Mouse (Mus musculus): Measurements from ENCODE around the gene Bcr.

DNA sequence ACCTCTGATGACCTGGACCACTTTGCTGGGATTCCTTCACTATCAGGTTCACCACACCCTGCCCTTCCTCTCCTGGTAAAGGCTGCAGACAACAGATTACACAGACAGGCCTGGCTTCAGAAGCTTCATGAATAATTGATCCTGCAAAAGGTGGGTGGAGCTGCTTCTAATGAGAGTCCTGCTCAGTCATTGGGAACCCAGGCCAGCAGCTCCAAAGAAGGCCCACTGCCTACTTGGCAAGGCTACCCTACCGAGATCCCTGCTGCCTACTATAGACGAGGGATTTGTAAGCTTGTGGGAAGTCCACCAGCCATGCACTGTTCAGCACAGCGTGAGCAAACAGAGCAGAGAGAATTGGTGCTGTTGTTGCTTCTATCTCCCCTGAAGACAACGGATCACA, 4.1 kb upstream of the Bcr start:
- no peak for TF ChIP-seq CTCF (IDR thresholded peaks at IDR 0.05)
- no peak for TF ChIP-seq POLR2A (IDR thresholded peaks at IDR 0.05; ENCODE audit: insufficient read depth, low read depth, low read length)
- no peak for TF ChIP-seq EP300 (IDR thresholded peaks at IDR 0.05; ENCODE audit: insufficient read depth, low read depth, low read length)
